Mouse (Mus musculus) lung, postnatal 4 days (tissue): Measurements from ENCODE around the gene Dvl2.

Experiments used
- DNase-seq, 2 experiments: peaks; one replicate each; pipeline ENCODE4 v3.0.0; 2021

The Dvl2 gene

DNA sequence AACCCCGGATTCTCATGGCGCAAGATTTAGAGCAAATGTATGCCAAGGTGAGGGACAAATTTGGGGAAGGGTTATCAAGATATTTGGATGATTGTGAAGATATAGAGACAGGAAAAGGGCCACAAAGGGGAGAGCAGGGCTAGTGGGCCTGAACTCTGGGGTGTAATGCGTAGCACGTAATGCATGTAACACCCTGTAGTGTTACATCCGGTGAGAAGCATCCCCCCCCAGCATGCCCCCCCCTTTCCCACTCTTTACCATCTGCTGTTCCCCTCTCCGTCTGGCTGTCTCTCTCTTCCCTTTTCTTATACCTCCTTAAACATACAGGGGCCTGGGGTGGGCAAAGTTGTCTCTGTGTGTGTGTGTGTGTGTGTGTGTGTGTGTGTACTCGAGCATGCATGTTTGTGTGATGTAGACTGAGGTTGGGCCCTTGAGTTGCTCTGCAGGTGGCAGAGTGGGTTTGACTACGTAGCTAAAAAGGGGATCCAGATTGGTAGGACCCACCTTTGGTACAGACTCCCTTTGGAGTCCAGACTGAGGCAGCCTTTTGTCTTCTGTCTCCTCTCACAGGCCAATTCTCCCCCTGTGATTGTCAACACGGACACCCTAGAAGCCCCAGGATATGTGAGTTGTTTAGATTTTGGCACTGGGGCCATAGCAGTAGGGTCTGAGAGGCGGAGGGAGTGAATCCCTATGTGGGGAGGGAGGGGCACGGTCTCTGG, 29.6 kb downstream of the Dvl2 start:
- no peak for DNase-seq

DNA sequence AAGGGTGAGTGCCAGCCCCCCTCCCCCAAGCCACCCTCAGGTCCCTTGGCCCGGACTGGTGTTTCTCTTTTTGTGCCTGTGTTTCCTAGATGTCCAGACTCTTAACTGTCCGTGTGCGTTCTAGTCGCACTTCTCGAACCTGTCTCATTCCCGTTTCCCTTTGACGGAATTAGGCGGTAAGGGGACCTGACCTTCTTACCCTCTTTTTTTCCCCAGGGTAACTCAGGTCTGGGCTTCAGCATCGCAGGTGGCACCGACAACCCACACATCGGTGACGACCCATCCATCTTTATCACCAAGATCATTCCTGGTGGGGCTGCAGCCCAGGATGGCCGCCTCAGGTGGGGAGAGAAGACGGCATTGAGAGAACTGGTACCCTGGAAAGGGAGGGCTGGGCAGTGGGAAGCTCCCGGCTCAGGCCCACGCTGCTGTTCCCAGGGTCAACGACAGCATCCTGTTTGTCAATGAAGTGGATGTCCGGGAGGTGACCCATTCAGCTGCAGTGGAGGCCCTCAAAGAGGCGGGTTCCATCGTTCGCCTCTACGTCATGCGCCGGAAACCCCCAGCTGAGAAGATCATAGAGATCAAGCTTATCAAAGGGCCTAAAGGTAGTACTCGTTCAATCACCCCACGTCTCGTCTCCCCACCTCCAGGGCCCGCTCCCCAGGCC, 30.4 kb downstream of the Dvl2 start:
- no peak for DNase-seq

GRCm38 (mm10) chr11:70031321-70031670, 30.9 kb downstream of the Dvl2 start:
- no peak for DNase-seq

- DNase-seq = no peak
Measured at GRCm38 (mm10) chr11:70038174-70038573, 37.8 kb downstream of the Dvl2 start.

DNA sequence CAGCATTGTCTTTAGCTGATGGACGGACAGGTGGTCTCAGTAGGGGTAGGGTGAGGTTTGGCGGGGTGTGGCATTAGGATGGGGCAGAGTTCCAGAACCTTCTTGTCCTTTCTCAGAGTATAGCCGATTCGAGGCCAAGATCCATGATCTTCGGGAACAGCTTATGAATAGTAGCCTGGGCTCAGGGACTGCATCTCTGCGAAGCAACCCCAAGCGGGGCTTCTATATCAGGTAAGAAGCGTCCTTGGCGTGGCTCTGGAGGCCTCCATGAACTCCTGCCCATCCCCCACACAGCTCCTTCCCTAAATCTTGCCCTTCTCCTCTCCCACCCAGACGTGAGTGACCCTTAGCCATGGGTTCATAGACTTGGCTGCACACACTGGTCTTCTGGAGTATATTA, 39.2 kb downstream of the Dvl2 start:
- DNase-seq = no peak

DNA sequence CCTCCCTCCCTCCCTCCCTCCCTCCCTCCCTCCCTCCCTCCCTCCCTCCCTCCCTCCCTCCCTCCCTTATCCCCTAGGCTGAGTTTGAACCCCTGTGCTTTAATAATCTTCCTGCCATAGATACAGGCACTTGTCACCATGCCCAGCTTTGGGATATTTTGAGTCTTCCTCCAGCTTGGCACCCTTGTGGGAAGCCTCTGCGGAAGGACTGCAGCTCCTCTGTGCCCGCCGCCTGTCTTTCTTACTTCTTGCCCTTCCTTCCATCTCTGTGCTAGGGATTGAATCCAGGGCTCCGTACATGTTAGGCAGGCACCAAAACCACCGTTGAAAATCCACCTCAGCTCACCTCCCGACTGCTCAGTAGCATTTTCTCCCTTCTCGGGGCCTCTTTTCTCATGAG, 39.8 kb downstream of the Dvl2 start:
- no peak for DNase-seq

GRCm38 (mm10) chr11:70042309-70043085, 42.1 kb downstream of the Dvl2 start:
- DNase-seq = no peak

DNA sequence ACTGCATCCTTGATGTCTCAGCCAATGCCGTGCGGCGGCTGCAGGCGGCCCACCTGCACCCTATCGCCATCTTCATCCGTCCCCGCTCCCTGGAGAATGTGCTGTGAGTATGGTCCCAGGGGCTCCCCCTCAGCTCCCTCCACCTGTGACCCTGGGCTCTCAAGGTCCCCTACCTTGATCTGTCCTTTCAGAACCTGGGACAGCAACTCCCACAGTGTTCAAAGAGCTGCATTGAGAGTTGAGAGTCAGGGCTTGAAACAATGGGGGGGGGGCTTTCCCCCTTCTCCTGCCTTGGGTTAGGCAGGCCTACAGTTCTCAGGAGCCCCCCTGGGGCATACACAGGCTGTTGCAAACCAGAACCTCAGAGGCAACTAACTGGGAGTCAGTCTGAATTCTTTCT, 43.3 kb downstream of the Dvl2 start:
- DNase-seq = no peak

- DNase-seq = peak in 1 of 2 experiments; percentile 18
Measured at GRCm38 (mm10) chr11:70045435-70045834, 45.0 kb downstream of the Dvl2 start.

- no peak for DNase-seq
Measured at GRCm38 (mm10) chr11:70049366-70049765, 49.0 kb downstream of the Dvl2 start.

GRCm38 (mm10) chr11:70049816-70050215, 49.4 kb downstream of the Dvl2 start:
- DNase-seq = no peak

- DNase-seq = no peak
Measured at GRCm38 (mm10) chr11:70053156-70053555, 52.8 kb downstream of the Dvl2 start.

DNA sequence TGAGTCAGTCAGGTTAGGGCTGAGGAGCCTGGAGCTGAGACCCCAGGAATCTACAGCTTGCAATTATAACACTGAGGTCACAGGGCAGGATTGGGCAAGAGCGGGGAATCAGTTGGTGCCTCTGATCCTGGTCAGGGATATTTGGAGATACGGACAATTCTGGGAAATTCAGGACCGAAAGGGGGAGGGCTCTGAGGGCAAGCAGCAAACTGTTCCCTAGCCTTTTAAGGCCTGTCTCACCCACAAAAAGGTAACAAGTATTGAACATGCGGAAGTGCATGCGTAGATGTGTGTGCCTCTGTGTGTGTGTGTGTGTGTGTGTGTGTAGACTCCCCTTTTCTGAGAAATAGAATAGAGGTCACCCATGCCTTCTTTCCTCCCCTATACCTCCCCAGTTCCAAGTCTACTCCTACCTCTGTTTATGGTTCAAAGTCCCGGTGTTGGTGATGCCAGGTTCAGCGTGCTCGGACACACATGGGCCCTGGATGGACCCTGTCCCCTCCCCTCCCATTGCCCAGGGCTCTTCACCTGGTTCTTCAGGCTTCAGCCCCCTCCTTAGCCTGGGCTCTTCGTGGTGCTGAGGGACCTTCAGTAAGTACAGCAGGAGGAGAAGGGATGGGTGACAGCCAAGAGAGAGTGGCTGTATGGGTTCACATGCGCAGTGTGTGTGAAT, 53.6 kb downstream of the Dvl2 start, which contains the start of gene Asgr1:
Gene Asgr1, plus strand, starts transcription at position 188 of the 673 bp plus-strand sequence.
- no peak for DNase-seq

- DNase-seq = peak; percentile 58 to 85
Measured at GRCm38 (mm10) chr11:70055618-70056214, 55.3 kb downstream of the Dvl2 start.

DNA sequence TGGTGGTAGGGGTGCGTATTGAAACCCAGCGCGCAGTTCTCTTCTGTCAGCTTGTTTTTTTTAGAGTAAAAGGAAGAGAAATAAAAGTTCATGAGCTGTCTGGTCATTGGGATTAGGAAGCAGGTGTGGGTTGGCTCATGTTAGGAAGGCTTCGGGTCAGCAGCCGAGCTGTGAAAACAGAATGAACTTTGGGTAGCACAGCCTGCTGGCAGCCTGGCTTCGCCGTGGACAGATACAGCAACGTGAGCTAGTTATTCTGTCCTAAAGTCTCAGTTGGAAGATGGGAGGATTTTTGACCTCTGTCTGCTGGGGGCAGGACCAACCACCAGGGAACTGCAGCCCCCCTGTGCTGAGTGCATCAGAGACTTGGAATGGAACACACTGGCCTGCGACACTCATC, 57.4 kb downstream of the Dvl2 start:
- DNase-seq = no peak

DNA sequence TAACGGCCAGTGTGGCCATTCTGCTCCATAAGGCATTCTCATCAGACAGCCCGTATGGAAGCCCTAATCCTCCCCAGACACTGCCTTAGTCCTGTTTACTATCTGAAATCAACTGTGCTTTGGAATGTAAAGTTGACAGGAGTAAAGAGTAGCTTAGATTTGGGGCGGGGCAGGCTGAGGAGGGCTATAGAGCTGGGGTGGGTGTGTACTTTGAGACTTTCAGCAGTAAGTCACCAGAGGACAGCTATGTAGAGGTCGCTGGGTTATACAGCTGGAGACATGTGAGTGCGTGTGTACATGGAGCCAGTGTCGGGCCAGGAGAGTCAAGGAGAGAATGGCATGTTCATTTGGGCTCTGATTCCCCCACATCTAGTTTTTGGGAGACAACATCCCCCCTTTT, 59.5 kb downstream of the Dvl2 start:
- DNase-seq = no peak
